Mouse (Mus musculus) cerebellum, adult 2 months (tissue): ENCODE measurements at regions not wholly inside any gene's neighbourhood (a gene's known extent, or its start where the extent isn't known, plus 50 kb on each side); places are given as distances from the start of the nearest gene placed in this dataset.

Source experiments
- CTCF ChIP-seq: fragments of 200-500 bp; IDR thresholded peaks from 2 replicates; pipeline ENCODE4 v1.5.1; 2011; ENCODE audit warnings: low read depth, mild to moderate bottlenecking, control low read depth, low read length, moderate library complexity, borderline replicate concordance; ENCODE audit not compliant: insufficient read depth
- POLR2A ChIP-seq: fragments of 200-500 bp; IDR thresholded peaks from 2 replicates; pipeline ENCODE4 v1.6.1; 2011; ENCODE audit warnings: low read length, control low read depth, borderline replicate concordance; ENCODE audit not compliant: insufficient read depth

DNA sequence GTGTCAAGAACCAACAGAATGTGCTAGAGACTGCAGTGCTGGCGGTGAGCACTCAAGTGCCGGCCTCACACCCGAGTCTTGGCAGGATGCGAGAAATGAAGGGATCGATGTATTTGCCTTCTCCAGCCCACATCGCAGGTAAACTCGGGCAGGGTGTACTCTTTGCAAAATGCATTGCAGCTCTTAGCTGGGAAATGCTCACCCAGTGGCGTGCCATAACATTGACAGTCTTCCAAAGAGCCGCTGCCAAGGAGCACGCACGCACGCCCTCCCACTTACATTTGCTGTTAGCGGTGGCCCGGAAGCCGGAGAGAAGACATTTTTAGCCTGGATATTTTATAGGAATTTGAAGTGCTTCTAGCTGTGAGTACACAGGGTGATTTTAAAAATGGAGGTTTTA, 358.9 kb downstream of the Prdm2 start:
- TF ChIP-seq CTCF: no peak
- no peak for TF ChIP-seq POLR2A
